Mouse (Mus musculus) ES-CJ7 (cell line): ENCODE measurements at regions not wholly inside any gene's neighbourhood (a gene's known extent, or its start where the extent isn't known, plus 50 kb on each side); places are given as distances from the start of the nearest gene placed in this dataset.
"Not testable (repeated sequence)": the region's sequence is repeated elsewhere in the genome, so short reads cannot be mapped to it uniquely, and the experiment has no call there.

Experiments
- DNase-seq: peaks from one replicate; pipeline ENCODE4 v3.0.0; 2011; ENCODE audit warnings: low read depth, low spot score

- no peak for DNase-seq
These were observed 462.9 kb upstream of the Pom121l12 start for GRCm38 (mm10) chr11:14136142-14136541.

GRCm38 (mm10) chr11:14142376-14142775 lies 456.7 kb upstream of the Pom121l12 start:
- not testable (repeated sequence) for DNase-seq

GRCm38 (mm10) chr11:14147639-14148038 lies 451.4 kb upstream of the Pom121l12 start:
- no peak for DNase-seq

GRCm38 (mm10) chr11:14159366-14159765 lies 439.7 kb upstream of the Pom121l12 start:
- DNase-seq = peak; percentile 86

GRCm38 (mm10) chr11:14169478-14169877 lies 429.6 kb upstream of the Pom121l12 start:
- no peak for DNase-seq

GRCm38 (mm10) chr11:14174594-14174993 lies 424.5 kb upstream of the Pom121l12 start:
- DNase-seq = no peak

- DNase-seq = peak; percentile 83
These were observed 417.1 kb upstream of the Pom121l12 start for GRCm38 (mm10) chr11:14182020-14182419.

- peak; percentile 13 for DNase-seq
These were observed 416.6 kb upstream of the Pom121l12 start for GRCm38 (mm10) chr11:14182466-14182865.

- DNase-seq = no peak
These were observed 415.7 kb upstream of the Pom121l12 start for GRCm38 (mm10) chr11:14183258-14183968.

GRCm38 (mm10) chr11:14195081-14195480 lies 404.0 kb upstream of the Pom121l12 start:
- no peak for DNase-seq
